Mouse (Mus musculus) olfactory bulb, adult 2 months (tissue): ENCODE measurements around the gene Fnbp1l. TPM values are rescaled to one million over a fixed set of nuclear protein-coding genes. Genes with fewer than 3 reads are reported as not detected.

ENCODE experiments used
- H3K27ac ChIP-seq: fragments of 200-500 bp; 2 replicates; pipeline ENCODE4 v1.5.1; 2012; ENCODE audit warnings: low read depth, low read length; ENCODE audit not compliant: insufficient read depth
- H3K4me1 ChIP-seq: fragments of 200-500 bp; 2 replicates; pipeline ENCODE4 v1.6.1; 2012; ENCODE audit warnings: low read length; ENCODE audit not compliant: control insufficient read depth, insufficient read depth
- H3K4me3 ChIP-seq: fragments of 200-500 bp; 2 replicates; pipeline ENCODE4 v1.5.1; 2012; ENCODE audit warnings: mild to moderate bottlenecking, low read depth, low read length, moderate library complexity; ENCODE audit not compliant: insufficient read depth
- CTCF ChIP-seq: fragments of 200-500 bp; IDR thresholded peaks from 2 replicates; pipeline ENCODE4 v1.5.1; 2012; ENCODE audit warnings: low read depth, mild to moderate bottlenecking, low read length, moderate library complexity; ENCODE audit not compliant: insufficient read depth
- POLR2A ChIP-seq: fragments of 200-500 bp; IDR thresholded peaks from 2 replicates; pipeline ENCODE4 v1.6.1; 2012; ENCODE audit warnings: mild to moderate bottlenecking, low read depth, low read length, moderate library complexity; ENCODE audit not compliant: insufficient read depth
- WGBS: fragments of 180-500 bp; shearing (Covaris S2); methylation state at CpG from one replicate; pipeline ENCODE4 v1.1.7; 2018; 5-methylcytosine and 5-hydroxymethylcytosine counted together
- polyA plus RNA-seq: library from polyadenylated mRNA; stranded (reverse); fragments of >200 nt; gene quantifications from 2 replicates; pipeline ENCODE4 v1.2.4, GENCODE M21; 2012; ENCODE audit warnings: low replicate concordance; ENCODE audit not compliant: missing spikeins, insufficient read depth, insufficient read length

Fnbp1l gene
- polyA plus RNA-seq, 1 experiment = 787 TPM

DNA sequence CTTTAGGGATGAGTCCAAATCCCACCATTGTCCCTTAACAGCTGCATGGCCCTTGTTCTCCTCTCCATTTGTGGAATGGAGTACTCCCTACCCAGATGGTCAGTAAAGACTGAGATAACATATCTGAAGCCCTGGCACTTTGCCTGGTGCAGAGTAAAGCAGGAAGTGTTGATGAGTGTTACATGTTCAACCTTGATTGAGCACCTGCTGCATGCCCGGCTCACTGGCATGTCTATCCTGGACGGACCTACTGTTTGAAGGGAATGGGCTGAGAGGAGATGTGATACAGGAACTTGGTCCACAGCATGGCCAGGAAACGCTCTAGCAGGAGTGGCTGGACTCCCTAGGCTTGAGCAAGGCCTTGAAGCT, 103.2 kb downstream of the Fnbp1l start:
- WGBS = 95% methylated on average over 3 of the region's 3 CpGs
- H3K27ac ChIP-seq = no peak overlapping the region
- TF ChIP-seq CTCF (no peak), POLR2A (no peak)
- H3K4me3 ChIP-seq = no peak overlapping the region
- H3K4me1 ChIP-seq = peaks cover 22% of the 10 kb centered on the region

DNA sequence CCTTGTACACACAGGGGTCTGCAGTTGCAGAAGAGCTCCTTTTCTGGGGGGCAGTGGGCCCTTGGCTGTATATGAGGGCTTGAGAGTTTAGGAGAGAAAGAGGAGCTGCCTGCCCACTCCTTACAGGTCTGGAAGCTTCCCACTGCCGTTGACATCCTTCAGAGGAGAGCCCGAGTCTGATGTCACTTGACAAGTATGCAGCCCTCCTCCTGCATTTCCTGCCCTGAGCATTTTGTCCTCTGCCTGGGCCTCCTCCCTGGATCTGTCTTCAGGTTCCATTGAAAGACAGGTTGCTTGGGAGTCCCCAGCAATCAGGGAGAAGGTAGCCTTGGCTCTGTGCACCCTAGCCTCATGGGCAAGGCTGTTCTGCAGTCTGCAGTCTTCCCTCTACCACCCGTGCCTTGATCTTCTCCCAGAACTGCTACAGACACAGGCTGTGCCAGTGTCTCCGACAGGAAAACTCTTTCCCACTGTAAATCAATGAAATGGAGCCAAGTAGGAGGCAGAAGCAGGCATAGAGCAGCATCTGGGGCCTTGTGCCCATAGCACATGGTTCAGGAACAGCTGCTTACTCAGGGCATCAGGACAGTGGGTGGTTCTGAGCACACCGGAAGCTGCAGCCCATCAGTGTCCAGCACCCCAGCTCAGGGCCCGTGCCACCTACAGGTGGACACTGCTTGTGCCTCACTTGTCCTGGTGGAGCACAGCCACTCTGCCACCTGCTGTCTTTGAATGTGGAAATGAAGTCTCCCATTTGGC, 103.8 kb downstream of the Fnbp1l start:
- TF ChIP-seq CTCF (no peak; the same call in 1 of the 2 replicates), POLR2A (0 out of 2 replicates have a peak, but pooled peaks have one; percentile 18)
- Histone ChIP-seq H3K27ac (no peak overlapping the region), H3K4me3 (no peak overlapping the region), H3K4me1 (peaks cover 20% of the 10 kb centered on the region)
- WGBS = 72% methylated on average over 6 of the region's 6 CpGs

DNA sequence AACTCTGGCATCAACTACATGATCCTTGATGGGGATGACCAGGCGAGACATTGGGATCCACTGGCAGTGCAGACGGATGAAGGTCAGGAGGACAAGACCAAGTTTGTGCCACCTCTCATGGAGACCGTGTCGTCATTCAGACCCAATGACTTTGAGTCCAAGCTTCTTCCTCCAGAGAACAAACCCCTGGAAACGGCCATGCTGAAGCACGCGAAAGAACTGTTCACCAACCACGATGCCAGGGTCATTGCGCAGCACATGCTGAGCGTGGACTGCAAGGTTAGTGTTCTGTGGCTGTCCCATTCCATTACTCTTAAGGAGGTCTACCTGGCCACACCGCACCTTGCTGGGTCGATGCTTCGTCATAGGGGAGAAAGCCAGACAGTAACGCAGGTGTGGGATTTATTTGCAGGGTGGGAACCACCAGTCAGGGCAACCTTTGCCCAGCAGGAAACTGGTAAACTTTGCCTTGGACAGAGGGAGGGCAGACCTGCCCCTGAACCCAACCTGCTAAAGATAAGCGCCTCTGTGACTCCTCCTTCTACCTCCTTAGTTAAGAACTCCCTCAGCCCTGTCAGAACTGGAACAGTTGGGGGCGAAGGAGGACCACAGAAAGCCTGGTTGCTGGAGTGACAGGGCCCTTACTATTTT, 106.7 kb downstream of the Fnbp1l start:
- no peak overlapping the region for H3K27ac ChIP-seq
- 96% methylated on average over 16 of the region's 16 CpGs for WGBS
- no peak overlapping the region for H3K4me3 ChIP-seq
- TF ChIP-seq POLR2A = no peak
- H3K4me1 ChIP-seq = peaks cover 19% of the 10 kb centered on the region

DNA sequence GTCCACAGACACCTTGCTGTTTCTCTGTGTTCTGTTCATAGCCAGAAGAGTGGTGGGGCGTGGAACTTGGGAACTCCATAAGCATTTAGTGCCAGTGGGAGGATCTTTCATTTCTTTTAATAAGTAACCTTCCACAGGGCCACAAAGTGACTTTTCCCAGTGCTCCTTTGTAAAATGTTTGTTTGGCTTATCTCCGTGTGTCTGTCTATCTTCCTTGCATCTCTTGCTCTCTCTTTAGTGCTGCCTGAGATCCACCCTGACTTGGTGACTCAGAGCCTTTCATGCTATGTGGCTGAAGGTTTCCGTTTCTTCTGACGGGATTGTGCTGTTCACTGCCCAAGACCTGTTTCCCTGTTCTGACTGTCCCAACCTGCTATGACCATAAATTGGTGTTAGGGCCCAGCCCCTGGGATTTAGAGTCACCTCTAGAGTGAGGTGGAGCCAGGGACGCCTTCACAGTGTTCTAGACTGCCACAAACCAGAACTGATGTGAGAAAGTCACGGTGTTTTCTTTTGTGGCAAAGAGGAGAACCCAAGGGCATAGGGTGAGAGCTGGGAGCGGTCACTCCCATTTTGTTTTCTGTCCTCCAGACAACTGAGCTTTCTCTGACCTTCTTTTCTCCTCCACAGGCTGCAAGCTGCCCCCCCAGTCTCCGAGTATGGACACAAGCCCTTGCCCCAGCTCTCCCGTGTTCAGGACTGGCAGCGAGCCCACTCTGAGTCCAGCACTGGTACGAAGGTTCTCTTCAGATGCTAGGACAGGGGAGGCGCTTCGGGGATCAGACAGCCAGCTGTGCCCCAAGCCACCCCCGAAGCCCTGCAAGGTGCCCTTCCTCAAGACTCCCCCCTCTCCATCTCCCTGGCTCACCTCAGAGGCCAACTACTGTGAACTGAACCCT, 107.5 kb downstream of the Fnbp1l start:
- Histone ChIP-seq H3K27ac (no peak overlapping the region), H3K4me3 (no peak overlapping the region), H3K4me1 (peaks cover 17% of the 10 kb centered on the region)
- WGBS = 75% methylated on average over 14 of the region's 14 CpGs
- no peak for TF ChIP-seq POLR2A
- no peak for TF ChIP-seq CTCF

DNA sequence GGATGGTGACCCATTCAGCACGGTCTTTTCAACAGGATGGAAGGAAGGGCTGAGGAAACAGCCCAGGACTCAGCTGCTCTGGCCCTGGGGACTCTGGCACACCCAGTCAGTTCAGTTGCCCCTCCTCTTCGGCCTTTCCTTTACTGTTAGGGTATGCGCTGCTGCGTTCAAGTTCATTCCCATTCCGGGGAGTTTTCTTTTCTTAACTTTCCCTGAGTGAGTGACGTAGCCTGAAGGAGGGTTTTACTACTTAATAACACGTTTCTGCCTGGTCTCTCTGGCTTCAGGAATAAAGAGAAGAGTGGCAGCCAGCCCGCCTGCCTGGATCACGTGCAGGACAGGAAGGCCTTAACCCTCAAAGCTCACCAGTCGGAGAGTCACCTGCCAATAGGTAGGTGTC, 108.6 kb downstream of the Fnbp1l start:
- Histone ChIP-seq H3K4me1 (peaks cover 19% of the 10 kb centered on the region), H3K4me3 (no peak overlapping the region), H3K27ac (no peak overlapping the region)
- 61% methylated on average over 10 of the region's 10 CpGs for WGBS
- TF ChIP-seq POLR2A (no peak), CTCF (no peak)

DNA sequence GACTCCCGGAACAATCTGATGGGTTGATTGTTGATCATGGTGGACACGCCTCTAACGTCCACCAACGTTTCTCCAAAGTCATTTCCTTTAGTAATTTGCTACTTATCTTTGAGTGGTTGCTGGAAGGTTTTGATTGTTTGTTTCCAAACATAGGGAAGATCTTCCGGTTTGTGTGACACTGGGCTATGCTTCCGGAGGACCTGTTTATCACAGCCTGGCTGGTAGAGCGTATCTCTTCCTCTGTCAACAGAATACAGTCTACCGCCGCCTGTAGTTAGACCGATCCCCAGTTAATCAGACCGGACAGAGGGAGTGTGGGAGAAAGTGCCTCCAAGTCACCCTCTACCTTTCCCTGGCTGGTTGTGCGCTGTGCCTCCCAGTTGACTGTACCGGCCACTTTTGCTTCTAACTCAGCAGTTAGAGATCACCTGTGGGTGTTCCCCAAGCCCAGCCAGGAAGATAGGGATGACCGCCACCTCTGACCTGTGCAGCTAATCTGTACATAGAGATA, 109.2 kb downstream of the Fnbp1l start:
- H3K4me3 ChIP-seq = no peak overlapping the region
- 89% methylated on average over 14 of the region's 14 CpGs for WGBS
- H3K4me1 ChIP-seq = peaks cover 19% of the 10 kb centered on the region
- TF ChIP-seq CTCF (no peak), POLR2A (no peak)
- no peak overlapping the region for H3K27ac ChIP-seq

DNA sequence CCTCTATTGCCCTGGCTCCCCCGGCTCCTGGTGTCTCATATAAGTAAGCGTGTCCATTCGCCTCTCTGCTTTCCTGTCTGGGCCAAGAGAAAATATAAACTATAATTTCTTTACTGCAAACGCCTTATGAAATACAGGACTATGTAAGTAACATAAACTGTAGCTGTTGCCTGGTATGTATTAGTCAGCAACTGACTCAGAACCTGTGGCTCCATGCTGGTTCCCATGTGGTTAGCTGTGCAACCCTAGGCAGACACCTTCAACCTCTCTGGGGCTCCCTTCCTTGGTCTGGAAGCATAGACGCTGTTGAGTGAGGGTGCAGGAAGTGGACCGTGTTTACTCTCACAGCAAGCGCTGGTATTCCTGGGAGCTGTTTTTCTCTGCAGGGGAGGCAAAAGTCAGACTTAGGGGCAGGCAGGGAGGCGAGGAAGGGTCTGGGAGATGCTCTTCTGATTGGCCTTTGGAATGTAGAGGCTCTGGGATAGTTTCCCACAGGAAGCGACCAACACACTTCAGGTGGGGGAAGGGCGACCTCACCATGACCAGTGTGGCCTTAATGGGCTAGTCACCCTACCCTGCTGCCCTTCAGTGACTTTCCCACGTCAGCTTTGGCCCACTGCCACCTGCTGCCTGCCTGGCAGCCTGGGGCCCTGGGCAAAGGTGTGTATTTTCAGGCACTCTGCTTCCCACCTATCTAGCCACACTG, 109.8 kb downstream of the Fnbp1l start:
- TF ChIP-seq CTCF = no peak
- H3K4me3 ChIP-seq = no peak overlapping the region
- H3K27ac ChIP-seq = no peak overlapping the region
- peaks cover 21% of the 10 kb centered on the region for H3K4me1 ChIP-seq
- 70% methylated on average over 11 of the region's 11 CpGs for WGBS

DNA sequence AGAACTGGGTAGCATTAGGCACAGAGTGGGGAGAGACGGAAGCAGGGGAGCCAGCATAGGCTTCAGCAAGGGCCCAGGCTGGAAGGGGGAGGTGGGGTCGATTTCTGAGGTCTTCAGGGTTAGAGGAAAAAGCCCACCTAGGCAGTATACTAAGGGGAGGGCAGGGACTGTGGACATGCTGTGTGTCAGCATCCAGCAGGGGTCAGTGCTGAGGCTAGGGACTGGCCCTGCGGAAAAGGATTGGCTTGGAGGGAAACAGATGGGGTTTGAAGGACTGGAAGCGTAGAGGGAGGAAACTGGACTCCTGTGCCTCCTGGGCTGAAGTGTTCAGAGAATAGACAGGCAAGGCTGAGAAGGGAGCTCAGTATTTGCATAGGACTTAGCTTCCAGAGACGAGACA, 110.4 kb downstream of the Fnbp1l start:
- Histone ChIP-seq H3K4me3 (no peak overlapping the region), H3K27ac (no peak overlapping the region), H3K4me1 (peaks cover 24% of the 10 kb centered on the region)
- 53% methylated on average over 5 of the region's 5 CpGs for WGBS
- TF ChIP-seq POLR2A (no peak), CTCF (peak; percentile 54)

DNA sequence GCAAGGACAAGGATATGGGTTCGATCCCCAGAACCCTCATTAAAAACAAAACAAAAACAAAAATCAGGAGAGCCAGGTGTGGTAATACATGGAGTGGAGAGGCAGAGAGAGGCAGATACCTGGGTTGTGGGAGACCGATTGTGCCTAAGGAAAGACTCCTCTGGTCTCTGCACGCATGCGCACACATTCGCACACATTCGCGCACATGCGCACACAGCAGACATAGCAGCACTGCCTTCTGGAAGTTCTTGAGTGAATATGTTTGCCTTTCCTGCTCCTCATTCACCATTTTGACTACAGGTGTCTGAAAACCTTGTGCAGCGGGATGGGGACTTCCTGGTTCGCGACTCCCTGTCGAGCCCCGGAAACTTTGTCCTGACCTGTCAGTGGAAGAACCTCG, 111.7 kb downstream of the Fnbp1l start:
- 96% methylated on average over 14 of the region's 14 CpGs for WGBS
- no peak overlapping the region for H3K4me3 ChIP-seq
- no peak for TF ChIP-seq POLR2A
- TF ChIP-seq CTCF = no peak
- H3K27ac ChIP-seq = no peak overlapping the region
- H3K4me1 ChIP-seq = peaks cover 24% of the 10 kb centered on the region
